Mouse (Mus musculus) lung, postnatal 10 days (tissue): ENCODE measurements at regions not wholly inside any gene's neighbourhood (a gene's known extent, or its start where the extent isn't known, plus 50 kb on each side); places are given as distances from the start of the nearest gene placed in this dataset.

Experiments
- DNase-seq: peaks from one replicate; pipeline ENCODE4 v3.0.0; 2021

DNA sequence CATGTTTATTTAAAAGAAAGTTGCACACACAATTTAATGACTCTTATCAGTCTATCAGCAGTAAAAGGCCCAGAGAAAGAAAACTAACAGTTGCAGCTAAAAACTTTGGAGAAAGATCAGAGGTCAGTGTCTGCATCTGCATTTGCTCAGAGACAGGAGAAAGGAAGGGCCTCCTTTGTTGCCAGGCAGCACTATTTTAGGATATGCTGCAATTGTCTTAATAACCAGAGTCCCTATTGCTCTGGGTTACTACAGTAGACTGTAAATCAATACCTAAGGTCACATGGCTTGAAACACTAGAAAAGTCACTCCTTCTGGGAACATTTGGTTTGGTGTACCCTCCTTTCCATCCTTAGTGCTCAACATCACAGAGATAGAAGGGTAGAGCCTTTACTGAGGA, 175.7 kb downstream of the Hdgfl1 start:
- DNase-seq = peak; percentile 4

DNA sequence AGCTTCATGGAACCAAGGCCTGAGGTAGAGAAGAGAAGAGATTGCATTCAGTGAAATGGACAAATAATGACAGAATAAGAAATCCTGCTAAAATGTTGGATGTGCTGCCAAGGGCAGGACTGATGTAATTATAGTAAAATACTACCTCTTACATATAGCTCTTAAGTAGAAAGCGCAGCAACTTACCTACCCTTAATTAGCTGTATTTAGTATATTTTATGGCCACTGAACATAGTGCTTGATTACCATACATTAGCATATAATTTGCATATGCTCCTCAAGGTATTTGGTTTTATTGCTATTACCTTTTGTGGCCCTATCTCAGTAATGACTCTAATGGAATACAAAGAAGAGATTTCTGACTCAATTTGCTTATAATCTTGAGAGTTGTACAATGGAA, 176.2 kb downstream of the Hdgfl1 start:
- DNase-seq = no peak

DNA sequence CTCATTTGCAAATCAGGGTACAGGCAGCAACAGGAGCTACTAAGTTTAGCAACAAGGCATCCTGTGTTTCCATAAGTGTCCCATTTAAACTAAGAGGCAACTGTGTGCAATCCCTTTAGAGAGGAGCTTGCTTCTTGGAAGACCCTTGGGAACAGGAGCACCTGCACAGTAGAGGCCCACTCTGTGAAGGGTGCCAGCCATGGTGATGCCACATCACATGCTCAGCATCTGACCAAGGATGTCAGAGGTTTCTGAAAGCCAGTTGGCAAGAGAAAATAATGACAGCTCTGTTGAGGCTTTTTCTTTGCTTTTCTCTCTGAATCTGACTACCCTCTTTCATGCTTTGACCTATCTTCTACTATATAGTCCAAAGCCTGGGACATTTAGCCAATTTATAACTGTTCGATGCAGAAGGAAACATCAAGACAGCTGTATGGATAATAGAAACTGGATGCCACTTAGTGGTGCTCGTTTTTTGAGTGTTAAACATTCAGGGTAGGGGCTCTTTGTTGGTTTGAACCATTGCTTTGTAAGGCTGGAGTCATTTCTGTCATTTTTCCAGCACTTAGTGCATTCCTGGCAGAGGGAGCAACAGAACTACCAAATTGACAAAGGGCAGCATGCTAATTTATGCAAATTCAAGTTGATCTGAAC, 193.9 kb downstream of the Hdgfl1 start:
- no peak for DNase-seq

DNA sequence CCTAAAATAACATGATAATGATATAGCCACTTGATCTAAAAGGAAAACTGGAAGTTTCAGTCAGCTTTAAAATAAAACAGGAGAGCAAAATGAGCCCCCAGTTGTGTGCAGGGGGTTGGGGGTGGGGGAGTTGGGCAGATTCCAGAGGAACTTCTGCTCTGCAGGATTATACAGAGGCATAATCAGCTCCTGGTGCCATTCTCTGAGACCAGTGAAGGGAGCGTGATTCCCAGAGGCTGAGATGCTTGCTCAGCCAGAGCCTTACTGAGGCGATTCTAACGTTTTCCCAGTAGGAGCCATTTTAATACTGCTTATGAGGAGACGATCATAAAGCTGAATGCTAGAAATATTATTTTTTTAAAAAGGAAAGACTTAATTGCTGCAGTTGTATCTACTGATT, 200.5 kb downstream of the Hdgfl1 start:
- DNase-seq = no peak

DNA sequence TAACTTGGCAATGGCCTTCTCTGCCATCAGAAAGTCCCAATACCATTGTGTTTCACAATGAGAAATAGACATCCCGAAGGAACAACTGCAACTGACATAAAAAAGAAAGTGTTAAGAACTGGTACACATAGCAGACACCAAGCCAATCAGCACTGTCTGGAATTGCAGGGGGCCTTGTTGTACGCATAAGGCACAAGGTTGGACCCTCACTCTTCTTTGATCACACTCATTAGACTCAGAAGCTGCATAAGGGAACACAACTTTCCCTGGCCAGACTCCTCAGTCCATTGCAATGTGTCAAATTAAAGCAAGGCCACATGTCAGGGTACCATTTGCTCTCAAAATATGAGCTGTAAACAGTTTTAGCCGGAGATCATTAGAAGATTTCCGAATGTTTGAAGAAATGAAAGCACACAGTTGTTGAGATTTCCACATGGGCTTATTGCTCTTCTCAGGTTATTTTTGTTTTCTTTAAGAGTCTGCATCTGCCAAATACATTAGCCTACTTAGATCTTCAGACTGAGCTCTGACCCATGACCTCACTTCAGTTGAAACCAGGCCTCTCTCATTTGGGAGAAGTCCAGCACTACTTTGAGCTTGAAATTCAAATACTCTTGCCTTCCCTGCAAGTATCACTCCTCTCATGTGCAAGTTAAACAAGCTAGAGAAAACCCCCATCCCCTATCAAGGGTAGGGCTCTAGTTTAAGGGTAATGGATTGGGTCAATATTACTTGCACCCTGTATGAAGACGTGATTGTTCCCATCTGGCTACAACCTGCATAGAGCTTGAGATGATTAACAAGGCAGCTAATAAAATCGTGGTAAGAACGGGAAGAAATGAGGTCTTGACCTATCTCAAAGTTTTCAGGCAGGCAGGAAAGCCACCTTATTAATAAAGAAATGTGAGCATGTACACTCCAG, 204.8 kb downstream of the Hdgfl1 start:
- no peak for DNase-seq

DNA sequence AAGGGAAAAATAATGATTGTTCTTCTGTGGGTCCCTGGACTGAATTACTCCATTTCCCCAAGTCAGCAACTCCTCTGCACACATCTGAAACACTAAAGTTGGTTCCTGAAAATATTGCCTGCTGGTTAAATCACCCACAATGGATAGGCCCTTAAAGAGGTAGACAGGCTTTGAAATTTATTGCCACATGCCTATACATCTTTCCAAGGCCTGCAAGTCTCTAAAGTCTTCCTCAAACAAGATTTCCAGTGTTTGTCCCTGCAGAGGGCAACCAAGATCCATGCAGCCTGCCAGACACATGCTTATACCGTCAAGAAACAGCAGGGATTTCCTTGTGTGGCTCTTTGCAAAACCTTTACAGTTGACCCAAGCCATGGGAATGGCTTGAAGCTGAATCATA, 211.6 kb downstream of the Hdgfl1 start:
- peak; percentile 25 for DNase-seq

DNA sequence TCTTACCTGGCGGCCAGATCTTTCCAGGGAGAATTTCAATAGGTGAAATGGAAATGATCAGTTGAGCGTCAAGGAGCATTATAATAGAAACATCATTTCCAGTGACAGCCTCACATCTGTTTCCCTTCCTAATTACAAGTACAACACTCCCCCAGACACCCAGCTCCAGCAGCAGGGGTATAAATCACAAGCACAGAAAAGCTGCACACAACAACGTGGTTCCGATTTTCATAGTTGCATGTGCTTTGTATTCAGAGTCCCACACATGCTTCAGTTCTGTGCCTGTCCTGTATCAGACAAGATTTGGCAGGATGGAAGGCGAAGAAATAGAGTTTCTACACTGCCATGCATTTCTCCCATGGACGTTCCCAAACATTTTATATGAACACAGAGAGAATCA, 215.7 kb downstream of the Hdgfl1 start:
- no peak for DNase-seq

DNA sequence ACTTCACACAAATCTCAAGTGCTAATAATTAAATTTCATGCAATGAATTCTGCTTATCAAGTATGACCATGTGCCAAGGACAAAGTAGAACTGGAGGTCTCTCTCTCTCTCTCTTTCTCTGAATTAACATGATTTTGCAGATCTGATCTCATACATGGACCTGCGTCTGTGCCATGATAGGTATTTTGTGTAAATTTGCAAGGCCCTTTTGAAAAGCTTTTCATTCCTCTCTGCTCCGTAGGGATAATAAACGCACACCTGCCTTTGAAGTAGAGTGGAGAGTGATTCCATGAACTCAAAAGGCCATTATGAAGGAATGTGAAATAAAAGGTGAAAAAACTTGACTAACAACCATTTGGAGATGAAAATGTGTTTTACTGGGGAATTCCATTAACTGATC, 217.8 kb downstream of the Hdgfl1 start:
- DNase-seq = no peak

DNA sequence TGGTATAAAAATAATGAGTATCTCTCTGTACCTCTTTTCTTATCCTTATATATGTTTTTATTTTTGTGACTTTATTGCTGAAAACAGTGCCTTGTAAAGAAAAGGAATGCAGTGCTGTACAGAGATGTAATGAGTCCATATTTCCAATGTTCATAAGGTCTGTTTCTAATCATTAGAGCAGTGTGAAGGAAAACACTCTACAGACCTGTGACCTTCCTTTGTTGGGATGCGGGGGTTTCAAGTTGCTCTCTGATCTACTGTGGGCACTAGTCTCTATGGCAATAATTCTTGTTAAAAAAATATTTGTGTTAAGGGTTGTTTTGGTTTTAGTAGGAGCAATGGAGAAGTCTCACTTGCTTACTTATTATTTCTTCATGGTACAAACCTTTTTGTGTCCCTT, 231.0 kb downstream of the Hdgfl1 start:
- DNase-seq = no peak

DNA sequence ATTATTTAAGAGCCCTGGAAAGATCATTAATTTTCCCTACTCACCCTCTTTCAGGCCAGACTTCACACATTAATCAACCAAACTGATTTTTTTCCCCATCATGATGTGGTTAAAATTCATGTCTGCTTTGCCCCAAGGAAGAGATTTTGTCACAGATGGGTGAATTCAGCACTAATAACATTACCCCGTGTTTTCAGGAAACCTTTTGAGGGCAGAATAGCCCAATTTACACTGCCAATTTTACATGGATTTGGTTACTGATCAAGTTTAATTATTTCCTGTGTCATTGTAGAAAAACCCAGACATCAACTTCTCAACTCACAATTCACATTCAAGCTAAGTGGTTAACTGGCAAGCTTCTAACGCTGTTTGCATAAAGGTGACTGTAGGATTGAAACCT, 233.4 kb downstream of the Hdgfl1 start:
- no peak for DNase-seq

DNA sequence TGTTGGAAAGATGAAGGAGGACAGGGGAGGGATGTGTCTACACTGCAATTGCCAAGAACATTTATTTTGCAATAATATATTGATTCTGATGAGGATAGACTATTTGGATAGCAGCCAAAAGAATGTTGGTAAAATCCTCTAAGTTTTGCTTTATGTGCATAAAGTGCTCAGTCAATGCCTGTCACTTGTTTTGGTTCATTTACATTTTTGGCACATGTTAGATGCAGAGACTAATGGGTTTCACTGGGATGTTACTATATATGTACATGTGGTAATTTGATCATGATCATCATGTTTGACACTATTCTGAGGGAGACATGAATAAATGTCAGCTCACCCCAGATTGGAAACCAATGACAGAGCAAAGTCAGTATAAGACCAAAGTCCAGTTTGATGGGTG, 237.2 kb downstream of the Hdgfl1 start:
- DNase-seq = no peak

DNA sequence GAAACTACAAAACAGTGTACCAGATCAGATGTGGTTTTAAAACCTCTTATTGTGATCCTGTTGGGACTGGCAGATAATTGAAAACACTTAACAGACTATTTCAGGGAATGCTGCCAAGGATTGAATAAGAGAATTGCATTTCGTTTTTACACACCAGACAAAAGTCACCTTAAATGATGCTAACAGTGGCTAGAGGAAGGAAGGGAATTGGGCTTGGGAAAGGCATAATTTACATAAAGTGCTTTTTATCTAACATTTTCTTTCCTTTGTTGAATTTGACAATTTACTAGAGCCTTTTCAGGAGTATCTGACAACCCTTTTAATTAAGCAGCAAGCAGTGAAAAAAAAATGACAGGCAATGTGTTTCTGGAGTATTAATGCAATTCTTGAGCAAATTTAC, 250.9 kb downstream of the Hdgfl1 start:
- no peak for DNase-seq

DNA sequence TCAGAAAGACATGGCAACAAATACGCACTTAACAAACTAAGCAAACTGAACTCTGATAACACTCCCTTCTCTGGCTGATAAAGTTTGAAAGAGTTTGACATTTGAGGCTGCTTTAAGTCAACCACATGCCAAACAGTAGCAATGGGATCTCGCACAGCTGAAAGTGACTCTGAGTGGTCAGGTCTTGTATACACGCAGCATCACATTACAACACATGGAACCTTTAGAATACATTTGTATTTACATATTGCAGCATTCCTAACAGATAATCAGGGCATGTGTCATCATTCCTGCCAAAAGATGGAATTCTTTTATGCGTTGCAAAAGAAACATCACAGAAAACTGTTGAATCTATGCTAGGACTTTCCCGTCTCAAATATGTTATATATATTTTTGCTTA, 251.5 kb downstream of the Hdgfl1 start:
- no peak for DNase-seq

DNA sequence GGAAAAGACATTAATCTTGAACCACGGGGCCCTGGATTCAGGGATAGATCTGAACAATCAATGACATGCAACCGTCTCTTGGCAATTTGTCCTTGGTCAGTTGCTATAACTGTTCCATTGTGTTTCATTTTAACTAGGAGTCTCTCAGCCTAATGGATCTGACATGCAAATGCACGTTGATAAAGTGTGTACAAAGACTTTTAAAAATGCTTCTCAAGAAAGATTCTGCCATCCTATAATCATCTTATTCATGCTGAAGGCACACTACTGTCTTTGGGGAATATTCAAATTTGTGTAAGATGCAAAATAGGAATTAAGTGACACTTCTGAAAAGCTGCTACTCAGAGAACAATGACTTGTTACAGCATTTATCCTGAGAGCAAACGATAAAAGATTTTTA, 252.3 kb downstream of the Hdgfl1 start:
- no peak for DNase-seq

DNA sequence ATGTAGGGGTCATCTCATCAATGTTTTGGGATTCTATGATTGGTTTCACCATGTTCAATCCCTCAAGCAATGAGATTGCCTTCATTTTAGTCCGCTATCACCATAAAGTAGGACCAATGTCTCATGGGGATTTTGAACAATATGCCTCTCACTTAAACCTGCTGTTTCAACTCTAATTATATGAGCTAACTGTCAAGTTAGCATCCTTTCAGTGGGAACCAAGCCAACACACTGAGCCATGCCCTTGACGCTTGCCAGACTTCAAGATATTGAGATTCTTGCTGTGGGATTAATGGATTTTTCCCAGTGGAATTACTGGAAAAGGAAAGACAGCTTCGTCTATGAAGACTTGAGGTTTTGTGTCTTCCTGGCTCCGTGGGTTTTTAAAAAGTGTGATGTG, 259.5 kb downstream of the Hdgfl1 start:
- no peak for DNase-seq

DNA sequence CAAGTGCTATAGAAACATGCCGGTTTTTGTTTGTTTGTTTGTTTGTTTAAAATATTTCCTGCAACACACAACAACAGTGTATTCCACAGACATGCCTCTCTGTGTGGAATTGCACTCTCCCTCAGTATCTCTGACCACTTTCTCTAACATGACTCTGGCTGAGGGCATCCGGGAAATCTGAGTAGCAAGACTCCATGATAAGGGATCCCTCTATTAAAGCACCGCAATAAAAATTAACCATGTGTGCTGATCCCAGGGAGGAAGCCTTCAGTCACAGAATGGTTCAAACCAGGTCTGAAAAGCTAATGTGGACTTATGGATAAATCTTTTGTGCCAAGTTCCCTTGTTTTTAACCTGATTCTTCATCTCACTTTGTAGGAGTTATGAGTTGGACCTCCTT, 260.1 kb downstream of the Hdgfl1 start:
- DNase-seq = no peak

DNA sequence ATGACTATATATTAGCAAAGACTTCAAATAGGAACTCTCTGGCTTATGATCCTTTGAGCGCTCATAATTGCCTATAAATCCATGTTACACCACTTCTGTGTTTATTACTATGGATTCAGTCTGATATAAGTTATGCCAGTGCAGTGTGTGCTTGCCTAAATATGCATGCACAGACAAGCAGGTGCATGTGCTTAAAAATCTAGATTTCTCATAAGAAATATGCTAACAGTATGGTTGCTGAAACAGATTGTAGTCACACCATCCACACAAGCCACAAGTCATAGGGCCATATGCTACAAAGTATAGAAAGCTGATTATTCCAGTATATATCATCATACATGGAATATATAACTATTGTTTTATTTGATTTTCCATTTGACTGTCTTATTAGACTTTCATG, 266.2 kb downstream of the Hdgfl1 start:
- no peak for DNase-seq

DNA sequence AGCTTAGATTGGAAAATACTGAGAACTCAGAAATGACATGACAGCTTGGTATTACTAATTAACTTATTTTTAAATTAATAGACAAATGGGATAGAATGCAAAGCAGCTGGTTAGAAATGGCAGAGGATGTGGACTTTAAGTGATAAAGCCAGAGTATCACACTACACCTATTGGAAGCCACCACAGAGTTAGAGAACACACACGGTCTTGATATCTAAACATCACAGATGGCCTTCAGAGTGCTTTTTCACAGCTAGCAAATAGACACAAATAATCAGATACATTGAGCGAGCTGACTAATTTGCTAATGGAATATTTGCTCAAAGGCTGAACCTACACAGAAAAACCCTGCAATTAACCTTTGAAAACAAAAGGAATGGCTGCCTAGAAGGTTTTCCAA, 272.9 kb downstream of the Hdgfl1 start:
- no peak for DNase-seq

DNA sequence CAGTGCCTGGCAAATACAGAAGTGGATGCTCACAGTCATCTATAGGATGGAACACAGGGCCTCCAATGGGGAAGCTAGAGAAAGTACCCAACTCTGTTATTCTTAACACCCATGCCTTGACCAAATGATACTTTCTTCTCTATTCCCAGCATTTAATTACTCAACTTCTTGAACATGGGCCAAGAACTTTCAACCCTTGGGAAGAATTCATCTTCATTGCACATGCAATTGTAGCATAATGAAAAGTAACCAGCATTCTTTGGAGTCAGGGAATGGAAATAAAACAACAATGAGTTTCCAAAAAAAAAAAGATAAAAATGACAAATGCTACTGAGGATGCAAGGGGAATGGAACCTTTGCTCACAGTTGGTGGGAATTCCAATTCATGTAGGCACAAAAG, 274.1 kb downstream of the Hdgfl1 start:
- DNase-seq = no peak

DNA sequence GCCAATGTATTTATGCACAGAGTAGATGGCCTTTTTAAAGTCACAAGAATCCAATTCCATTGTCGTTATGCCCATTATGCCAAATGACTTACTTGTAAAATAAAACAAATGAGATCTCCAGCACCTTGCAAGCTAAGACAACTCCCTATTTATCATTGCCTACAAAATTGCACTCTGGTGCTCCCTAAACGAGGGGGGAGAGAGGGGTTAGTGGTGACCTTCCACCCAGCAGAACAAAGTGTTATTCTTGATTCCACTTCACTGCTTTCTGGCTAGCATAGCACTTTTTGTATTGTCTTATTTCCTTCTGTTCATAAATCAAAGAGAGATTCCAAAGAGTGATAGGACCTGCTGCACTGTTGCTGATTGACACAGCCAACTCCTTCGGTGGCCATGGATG, 300.6 kb downstream of the Hdgfl1 start:
- DNase-seq = no peak

DNA sequence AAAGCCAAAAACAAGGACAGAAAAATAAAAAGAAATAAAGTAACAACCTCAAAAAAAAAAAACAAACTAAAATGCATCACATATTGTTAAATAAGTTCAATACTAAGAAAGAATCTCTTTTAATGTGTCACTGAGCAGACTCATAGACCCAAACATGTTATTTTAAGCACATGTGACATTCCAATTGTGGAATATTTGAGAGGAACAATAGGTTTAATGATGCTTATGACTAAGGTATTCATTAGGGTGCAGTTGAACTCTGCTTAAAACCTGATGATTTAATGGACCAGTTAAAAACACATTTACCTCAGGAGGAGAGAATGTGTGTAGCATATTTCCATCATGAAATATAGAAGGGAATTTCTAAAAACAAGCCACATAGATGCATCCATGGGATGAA, 302.4 kb downstream of the Hdgfl1 start:
- DNase-seq = no peak

DNA sequence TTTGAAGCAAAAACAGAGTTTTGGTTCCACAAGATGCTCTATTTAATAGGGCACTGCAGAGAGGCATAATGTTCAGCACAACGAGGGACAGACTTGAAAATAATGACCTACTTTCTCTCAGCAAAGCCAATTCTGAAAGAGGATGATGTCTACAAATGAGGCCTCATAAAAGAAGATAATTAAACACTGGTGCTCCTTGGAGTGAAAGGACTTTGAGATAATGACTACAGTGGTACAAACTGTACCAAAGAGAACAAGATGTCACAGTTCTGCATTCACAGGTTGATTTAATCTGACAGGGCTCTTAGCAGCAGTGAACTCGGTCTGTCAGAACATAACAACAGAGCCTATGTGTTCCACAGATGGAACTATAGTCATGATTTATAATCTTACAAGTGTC, 305.4 kb downstream of the Hdgfl1 start:
- DNase-seq = no peak

DNA sequence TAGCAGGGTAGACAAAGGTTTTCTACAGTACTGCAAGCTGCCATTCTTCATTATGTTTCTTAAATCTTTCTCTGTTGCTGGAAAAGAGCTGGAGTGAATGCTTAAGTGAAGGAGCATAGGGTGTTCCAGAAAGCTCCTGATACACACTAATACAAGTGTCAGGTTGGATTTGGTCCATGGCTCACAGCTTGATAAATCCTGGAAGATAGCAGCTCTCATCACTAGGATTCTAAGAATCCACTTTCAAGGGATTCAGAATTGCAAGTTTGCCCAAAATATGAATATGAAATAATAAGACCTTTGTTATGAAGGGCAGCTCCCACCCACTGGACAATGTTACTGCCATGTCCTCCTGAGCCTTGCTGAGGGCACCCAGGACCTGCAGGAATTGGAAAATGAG, 305.9 kb downstream of the Hdgfl1 start:
- DNase-seq = no peak

DNA sequence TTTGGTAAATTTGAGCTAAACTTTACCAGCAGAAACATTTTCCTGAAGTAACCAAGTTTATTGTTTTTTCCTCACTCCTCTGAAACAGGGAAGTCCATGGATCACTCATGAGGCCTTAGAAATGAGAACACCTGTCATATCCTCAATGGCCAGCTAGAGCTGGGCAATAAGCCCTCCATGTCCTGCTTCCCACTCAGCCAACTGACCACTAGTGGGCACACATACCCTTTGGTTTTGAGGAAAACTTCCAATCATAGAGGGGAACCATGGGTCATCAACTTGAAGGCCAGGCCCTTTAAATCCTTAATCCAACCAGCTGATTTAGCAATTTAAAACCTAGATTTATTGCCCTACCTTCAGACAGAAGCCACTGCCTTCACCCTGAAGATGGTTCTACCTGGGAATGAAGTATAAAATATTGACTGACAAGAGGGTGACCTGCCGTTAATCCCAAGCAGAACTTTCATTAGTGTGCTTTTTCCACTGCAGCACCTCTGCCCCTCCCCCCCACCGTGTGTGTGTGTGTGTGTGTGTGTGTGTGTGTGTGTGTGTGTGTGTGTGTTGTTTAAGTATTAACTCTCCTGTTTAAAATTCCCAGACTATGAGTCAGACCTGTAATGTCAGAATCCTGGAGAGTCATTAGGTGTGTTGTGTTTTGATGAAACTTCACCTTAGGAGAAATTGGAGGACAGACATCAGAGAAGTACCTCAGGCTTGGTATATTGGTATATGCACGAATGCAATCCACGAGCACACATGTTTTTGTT, 312.3 kb downstream of the Hdgfl1 start:
- DNase-seq = peak; percentile 4
